Mouse (Mus musculus) T-helper 2 cell (primary cell): Measurements from ENCODE around the gene Slco1a5.
"Not testable (repeated sequence)": the region's sequence is repeated elsewhere in the genome, so short reads cannot be mapped to it uniquely, and the experiment has no call there.

Experiments used
- in situ Hi-C: fragments of 300-600 bp; cut with MboI, MseI; formaldehyde crosslinking; loops from one replicate; pipeline ENCODE4 v1.15.1; 2025; ENCODE audit warnings: high pct_unique_total_duplicates

Slco1a5 gene

GRCm38 (mm10) chr6:142322881-142323280 lies at the start of gene Slco1a5:
TSS of gene Slco1a5 (minus strand) at chr6:142322981.
- in situ Hi-C loops = no loop called here

DNA sequence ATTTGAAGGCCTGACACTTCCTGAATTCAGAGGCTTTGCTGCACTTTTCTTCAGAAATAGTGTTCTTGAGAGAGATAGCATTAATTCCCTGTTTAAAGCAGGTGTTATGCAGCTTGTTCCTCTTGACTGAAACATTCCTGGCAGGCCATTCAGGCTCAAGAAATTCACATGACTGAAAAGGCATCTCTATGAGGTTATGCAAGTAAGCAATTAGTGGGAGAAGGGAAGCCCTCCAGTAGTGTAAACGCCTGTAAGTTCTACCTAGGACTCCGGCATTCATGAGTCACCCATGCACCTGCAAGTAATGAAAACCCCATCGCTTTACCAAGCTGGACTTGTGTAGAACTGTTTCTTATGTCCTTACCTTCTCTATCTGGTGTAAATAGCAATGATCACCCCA lies 46.8 kb upstream of the Slco1a5 start:
- in situ Hi-C loops = no loop called here

- in situ Hi-C loops = no loop called here
These were observed 44.8 kb upstream of the Slco1a5 start for GRCm38 (mm10) chr6:142367565-142367964.

GRCm38 (mm10) chr6:142366473-142367018 lies 43.8 kb upstream of the Slco1a5 start:
- in situ Hi-C loops = no loop called here

DNA sequence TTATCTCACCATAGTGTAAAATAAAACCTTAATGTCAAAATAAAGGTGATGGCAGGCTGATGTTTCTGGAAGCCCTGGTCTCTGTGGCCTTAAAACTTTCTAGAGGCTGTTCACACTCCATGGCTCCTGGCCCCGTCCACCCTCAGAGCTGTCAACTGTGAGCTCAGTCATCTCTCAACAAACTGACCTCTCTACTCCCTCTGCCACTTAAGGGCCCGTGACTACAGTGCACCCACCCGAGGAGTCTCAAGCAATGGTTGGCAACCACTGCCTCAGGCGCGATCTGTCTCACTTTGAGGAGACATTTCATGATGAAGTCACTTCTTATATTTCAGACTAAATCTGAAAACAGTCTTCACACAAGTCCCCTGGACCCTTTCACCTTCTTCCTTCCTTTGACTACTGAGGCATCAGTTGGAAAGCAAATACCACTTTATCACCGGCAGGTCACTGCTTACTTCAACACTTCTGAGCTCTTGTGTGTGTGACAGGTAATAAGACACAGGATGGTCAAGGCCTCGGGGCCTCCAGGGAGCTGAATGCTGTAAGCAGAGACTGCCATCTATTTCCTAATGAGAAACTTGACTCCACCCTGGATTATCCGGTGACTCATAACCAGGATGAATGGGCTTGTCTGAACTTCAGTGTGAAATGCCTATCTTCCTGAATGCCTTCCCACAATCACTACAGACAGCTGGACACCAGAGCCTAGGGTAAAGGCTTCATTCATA lies 43.1 kb upstream of the Slco1a5 start:
- in situ Hi-C loops = no loop called here

DNA sequence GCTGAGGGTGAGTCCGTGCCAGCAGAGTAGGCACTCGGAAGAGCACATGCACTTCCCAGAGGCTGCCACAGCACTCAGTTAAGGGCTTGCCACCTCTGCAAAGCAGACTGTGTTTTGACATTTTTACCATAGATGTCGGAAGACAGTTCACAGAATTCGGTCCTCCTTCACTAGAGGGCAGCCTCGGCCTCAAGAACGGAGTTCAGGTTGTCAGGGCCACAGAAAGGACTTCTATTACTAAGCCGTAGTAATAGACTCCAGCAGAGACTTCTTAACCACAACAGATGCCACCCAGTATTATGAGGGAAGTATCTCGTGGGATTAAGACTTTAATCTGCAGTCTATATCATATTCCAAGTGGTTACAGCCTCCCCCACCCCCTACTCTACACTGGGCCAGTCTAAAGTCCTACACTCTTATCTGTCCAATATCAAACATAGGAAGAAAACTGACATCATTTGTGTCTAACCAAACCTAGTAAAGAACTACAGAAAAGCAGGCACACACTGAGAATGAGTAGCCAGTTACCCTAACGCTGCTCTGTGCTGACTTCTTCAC lies 40.3 kb upstream of the Slco1a5 start:
- in situ Hi-C loops = no loop called here

GRCm38 (mm10) chr6:142362036-142362435 lies 39.3 kb upstream of the Slco1a5 start:
- in situ Hi-C loops = no loop called here

- in situ Hi-C loops = no loop called here
These were observed 34.3 kb upstream of the Slco1a5 start for GRCm38 (mm10) chr6:142357106-142357505.

GRCm38 (mm10) chr6:142352099-142352498 lies 29.3 kb upstream of the Slco1a5 start:
- in situ Hi-C loops = not testable (repeated sequence)

- in situ Hi-C loops = loop anchor here (5.0 kb wide), 1 partner anchor 155 kb away; no protein-coding TSS in a partner anchor
These were observed 24.9 kb upstream of the Slco1a5 start for GRCm38 (mm10) chr6:142347431-142348385.

- in situ Hi-C loops = loop anchor here (5.0 kb wide), 1 partner anchor 156 kb away; no protein-coding TSS in a partner anchor
These were observed 23.7 kb upstream of the Slco1a5 start for GRCm38 (mm10) chr6:142346181-142347110.

DNA sequence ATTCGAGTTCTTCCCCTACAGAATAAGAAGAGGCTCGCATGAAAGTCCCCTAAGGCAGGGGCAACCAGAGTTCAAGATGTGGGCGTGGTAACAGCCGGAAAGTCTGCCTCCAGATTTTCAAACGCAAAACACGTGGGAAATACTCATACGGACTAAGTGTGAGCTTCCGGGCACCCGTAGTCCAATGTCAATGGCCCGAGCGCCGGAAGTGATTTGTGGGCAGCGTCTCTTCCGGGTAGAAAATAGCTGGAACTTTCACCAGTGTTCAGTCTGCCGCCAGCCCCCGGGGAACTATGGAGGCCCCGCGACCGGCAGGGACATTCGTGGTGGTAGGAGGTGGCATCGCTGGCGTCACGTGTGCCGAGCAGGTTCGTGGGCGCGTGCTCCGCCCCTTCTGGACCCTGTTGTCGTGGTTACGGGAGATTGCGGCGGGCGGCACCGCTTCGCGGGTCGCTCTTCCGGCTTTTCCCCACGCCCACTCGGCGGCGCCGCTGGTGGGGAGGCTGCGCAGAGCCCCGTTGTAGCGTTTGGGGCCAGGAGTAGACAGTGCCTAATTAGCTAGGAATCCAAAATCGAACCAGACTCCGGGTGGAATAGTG lies 22.8 kb upstream of the Slco1a5 start, which contains the start of gene Pyroxd1:
Gene Pyroxd1, plus strand, starts transcription at position 215 of the 599 bp plus-strand sequence.
- in situ Hi-C loops = loop anchor here (5.0 kb wide), 1 partner anchor 157 kb away; no protein-coding TSS in a partner anchor

DNA sequence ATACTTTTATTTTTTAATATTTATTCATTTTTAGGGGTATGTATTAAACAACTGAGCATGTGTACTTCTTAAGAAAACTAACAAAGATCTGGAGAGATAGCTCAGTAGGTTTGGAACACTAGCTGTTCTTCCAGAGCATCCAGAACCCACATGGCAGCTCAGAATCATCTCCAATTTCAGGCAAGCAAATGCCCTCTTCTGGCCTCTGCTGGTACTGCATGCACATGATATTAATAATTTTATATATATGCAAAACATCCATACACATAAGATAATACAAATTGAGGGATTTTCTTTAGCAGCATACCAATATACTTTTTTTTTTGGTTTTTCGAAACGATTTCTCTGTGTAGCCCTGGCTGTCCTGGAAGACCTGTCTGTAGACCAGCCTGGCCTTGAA lies 20.8 kb upstream of the Slco1a5 start:
- in situ Hi-C loops = no loop called here

DNA sequence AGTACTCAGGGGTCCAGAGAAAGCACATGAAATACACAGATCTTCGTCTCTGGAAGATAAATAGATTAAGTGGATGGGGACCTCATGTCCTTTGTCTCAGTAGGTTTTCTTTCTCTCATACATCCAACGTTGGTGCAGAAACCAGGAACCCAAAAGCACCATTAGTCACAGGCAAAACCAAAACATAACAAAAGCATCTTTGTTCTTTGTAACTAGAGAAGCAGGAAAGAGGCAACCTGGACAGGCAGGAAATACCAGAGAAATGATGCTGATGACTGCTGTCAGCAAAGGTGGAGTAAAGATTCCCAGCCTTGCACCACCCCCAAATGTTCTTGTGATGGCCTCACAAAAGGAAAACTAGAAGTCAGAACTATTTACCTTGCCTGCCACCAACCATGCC lies 16.8 kb upstream of the Slco1a5 start:
- in situ Hi-C loops = no loop called here

DNA sequence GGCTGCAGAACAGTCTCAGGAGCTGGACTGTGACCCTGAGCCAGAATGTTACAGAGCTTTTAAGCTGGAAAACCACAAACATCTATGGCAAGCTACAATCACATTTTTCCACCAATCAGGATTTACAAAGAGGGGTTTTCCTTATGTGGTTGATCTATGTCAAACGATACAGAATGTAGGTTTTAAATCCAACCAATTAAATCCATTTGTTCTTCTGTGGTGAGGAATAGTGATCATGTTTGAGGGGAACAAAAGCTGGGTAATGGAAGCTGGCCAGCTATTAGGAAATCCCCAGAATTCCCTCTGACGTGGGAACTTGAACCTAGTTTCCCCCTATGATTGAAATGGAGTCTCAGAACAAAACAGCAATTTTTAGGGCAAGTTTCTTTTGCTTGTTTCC lies 16.2 kb upstream of the Slco1a5 start:
- in situ Hi-C loops = no loop called here

DNA sequence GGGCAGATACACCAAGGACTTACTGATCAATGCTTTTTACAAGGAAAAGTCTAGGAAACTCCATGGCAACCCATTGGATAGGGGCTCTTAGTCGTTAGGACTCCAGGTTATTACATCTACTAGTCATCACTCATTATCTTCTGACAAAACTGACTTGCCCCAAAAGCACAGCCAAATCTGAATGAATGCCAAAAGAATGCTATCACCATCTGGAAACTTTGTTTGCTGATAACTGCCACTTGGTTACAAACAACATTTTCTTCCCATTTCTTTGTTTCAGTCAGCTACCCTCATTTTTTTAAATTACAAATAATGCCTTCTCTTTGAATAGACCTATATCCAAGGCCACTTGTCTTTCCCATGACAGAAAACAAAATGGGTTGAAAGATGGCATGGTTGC lies 6.4 kb upstream of the Slco1a5 start:
- in situ Hi-C loops = no loop called here

GRCm38 (mm10) chr6:142326598-142326997 lies 3.8 kb upstream of the Slco1a5 start:
- in situ Hi-C loops = no loop called here

- in situ Hi-C loops = no loop called here
These were observed 5.7 kb downstream of the Slco1a5 start for GRCm38 (mm10) chr6:142317106-142317505.

DNA sequence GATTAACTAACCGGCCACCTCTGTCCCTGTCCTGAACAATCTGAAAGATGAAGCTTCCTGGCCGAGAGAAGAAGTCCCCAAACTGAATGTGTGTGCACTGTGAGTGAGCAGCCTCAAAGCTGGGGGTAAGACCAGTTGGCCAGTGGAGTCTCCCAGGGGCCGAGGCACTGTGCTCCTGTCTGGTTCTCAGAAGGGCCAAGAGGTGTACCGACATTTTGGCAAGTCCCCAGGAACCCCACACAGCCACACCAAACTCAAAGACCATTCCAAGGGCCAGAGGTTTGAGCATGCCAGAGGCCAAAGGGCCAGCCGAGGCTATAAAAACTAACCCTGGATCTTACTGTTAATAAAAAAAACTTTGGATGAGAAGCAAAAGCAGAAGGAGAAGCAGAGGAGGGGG lies 8.5 kb downstream of the Slco1a5 start:
- in situ Hi-C loops = no loop called here

GRCm38 (mm10) chr6:142305076-142305475 lies 17.7 kb downstream of the Slco1a5 start:
- in situ Hi-C loops = no loop called here
